Mouse (Mus musculus) heart, postnatal 0 days (tissue): ENCODE results near the gene Cd300lg. TPM values are rescaled to one million over a fixed set of nuclear protein-coding genes. Genes with fewer than 3 reads are reported as not detected.

Source experiments
- ATAC-seq: fragments of 200-750 bp; cut with Nextera tagmentation; 2 replicates; pipeline ENCODE4 v1.8.0; 2017; ENCODE audit warnings: low read depth, moderate number of reproducible peaks, moderate library complexity; ENCODE audit not compliant: insufficient read depth
- DNase-seq: peaks from one replicate; pipeline ENCODE4 v3.0.0-alpha.2; 2016; ENCODE audit warnings: low spot score
- H3K27ac ChIP-seq: fragments of 300-500 bp; sonication (generic); 2 replicates; pipeline ENCODE4 v1.5.1; 2014; ENCODE audit warnings: low read depth, mild to moderate bottlenecking
- H3K27me3 ChIP-seq: fragments of 300-500 bp; sonication (generic); 2 replicates; pipeline ENCODE4 v1.6.1; 2014; ENCODE audit warnings: low read length, mixed read lengths; ENCODE audit not compliant: control insufficient read depth, insufficient read depth
- H3K36me3 ChIP-seq: fragments of 300-500 bp; sonication (generic); replicated peaks from 2 replicates; pipeline ENCODE4 v1.6.1; 2014; ENCODE audit warnings: low read length, mixed read lengths; ENCODE audit not compliant: control insufficient read depth, insufficient read depth
- H3K4me1 ChIP-seq: fragments of 300-500 bp; sonication (generic); 2 replicates; pipeline ENCODE4 v1.6.1; 2014; ENCODE audit warnings: antibody characterized with exemption; ENCODE audit not compliant: control insufficient read depth, insufficient read depth
- H3K4me2 ChIP-seq: fragments of 300-500 bp; sonication (generic); 2 replicates; pipeline ENCODE4 v1.6.1; 2014; ENCODE audit warnings: low read depth, mild to moderate bottlenecking, low read length, moderate library complexity
- H3K4me3 ChIP-seq: fragments of 300-500 bp; sonication (generic); 2 replicates; pipeline ENCODE4 v1.5.1; 2014; ENCODE audit warnings: low read depth, low read length
- H3K9ac ChIP-seq: fragments of 300-500 bp; sonication (generic); replicated peaks from 2 replicates; pipeline ENCODE4 v1.6.1; 2014; ENCODE audit warnings: low read depth, low read length, mixed read lengths
- H3K9me3 ChIP-seq: fragments of 300-500 bp; sonication (generic); replicated peaks from 2 replicates; pipeline ENCODE4 v1.6.1; 2016; ENCODE audit warnings: low read length; ENCODE audit not compliant: control insufficient read depth
- CTCF ChIP-seq: IDR thresholded peaks from 2 replicates; pipeline ENCODE4 v1.5.1; 2016; ENCODE audit warnings: antibody characterized with exemption, control low read depth, low read depth
- EP300 ChIP-seq: IDR thresholded peaks from 2 replicates; pipeline ENCODE4 v1.6.1; 2016; ENCODE audit warnings: antibody characterized with exemption, low read depth
- WGBS: fragments of 180-500 bp; shearing (Covaris S2); extraction: QIAGEN DNeasy Blood & Tissue Kit; methylation state at CpG from one replicate; pipeline ENCODE4 v1.1.7; 2014; 5-methylcytosine and 5-hydroxymethylcytosine counted together
- polyA plus RNA-seq: library from polyadenylated mRNA; unstranded; fragments of >200 nt; fragmentation: Nextera tagmentation; extraction: Ambion mirVana; gene quantifications from 2 replicates; pipeline ENCODE4 v1.2.1, GENCODE M21; 2015
- total RNA-seq: library from RNA; depleted of rRNA; stranded (reverse); fragments of >200 nt; gene quantifications from 2 replicates; pipeline ENCODE4 v1.2.3, GENCODE M21; 2014; ENCODE audit warnings: low replicate concordance

The Cd300lg gene
- total and polyA plus RNA-seq, 2 experiments from 2014 or later, result 24.0 to 79.5 TPM

DNA sequence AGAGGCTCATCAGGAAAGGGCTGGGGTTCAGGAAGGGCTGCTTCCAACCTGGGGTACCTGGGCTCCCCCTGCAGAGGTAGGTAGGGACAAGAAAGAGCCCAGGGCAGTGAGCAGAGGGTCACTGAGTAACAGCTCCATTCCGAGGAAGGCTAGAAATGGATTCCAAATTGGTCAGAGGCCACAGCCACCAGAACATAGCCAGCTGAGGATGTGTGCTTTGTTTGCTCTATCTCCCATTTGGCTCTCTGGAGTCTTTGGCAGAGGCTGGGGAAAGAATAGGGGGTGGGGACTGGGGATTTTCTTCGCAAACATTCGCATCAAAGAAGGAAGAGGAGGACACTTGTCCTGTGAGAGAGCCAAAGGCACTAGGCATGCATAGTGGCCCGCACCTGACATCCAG is 10.6 kb downstream of the Cd300lg start:
- Histone ChIP-seq H3K27me3 (no peaks in the 10 kb centered on the region), H3K9me3 (no peaks in the 10 kb centered on the region), H3K27ac (peak overlapping the region; percentile 91), H3K9ac (no peak overlapping the region), H3K4me1 (no peaks in the 10 kb centered on the region), H3K4me3 (no peak overlapping the region), H3K4me2 (no peak overlapping the region), H3K36me3 (no peaks in the 10 kb centered on the region)
- peak; percentile 45 for DNase-seq
- TF ChIP-seq EP300 (no peak; the same call in 1 of the 2 replicates), CTCF (no peak)
- 39% methylated on average over 4 of the region's 4 CpGs for WGBS
- peak; percentile 49 for ATAC-seq

DNA sequence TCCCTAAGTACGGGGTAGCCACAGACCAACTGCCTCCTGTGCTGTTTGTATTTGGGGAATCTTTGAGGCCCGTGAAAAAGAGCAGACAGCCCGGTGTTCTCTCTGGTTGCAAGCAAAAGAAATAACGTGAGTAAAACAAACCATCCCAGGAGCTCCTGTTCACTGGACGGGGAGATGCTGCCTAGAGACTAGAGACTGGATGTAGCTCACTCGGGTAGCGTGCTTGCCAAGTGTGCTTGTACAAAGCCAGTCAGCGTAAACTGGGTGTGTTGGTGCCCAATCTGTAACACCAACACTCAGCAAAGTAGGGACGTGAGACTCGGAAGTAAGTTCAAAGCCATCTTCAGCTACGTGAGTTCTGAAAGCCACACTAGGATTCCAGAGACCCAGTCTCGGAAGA is 11.4 kb downstream of the Cd300lg start:
- no peak for DNase-seq
- Histone ChIP-seq H3K4me2 (no peak overlapping the region), H3K9ac (no peak overlapping the region), H3K27me3 (no peaks in the 10 kb centered on the region), H3K4me1 (no peaks in the 10 kb centered on the region), H3K9me3 (no peaks in the 10 kb centered on the region), H3K4me3 (no peak overlapping the region), H3K27ac (peak overlapping the region; percentile 91), H3K36me3 (no peaks in the 10 kb centered on the region)
- no peak for ATAC-seq
- WGBS, result 71% methylated on average over 12 of the region's 12 CpGs
- no peak for TF ChIP-seq CTCF
- TF ChIP-seq EP300, result no peak

DNA sequence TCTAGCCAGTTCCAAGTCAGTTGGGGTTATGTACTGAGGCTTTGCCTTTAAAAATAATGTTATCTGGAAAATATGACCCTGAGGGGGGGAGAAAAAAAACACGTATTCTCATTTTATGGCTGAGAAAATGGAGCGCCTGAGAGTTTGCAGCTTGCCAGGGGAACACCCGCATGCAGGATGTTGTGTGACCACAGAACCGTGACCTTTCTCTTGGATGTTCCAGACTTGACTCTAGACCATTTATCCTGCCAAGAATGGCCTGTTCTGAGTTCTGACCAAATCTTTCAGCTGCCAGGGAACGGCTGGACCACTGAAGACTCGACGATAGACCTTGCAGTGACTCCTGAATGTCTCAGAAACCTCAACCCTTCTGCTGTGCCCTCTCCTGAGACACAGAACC is 11.9 kb downstream of the Cd300lg start:
- no peak overlapping the region for H3K9ac ChIP-seq
- H3K27me3 ChIP-seq, result no peaks in the 10 kb centered on the region
- H3K4me1 ChIP-seq, result no peaks in the 10 kb centered on the region
- peak; percentile 50 for DNase-seq
- WGBS, result 54% methylated on average over 7 of the region's 7 CpGs
- no peak for ATAC-seq
- no peak overlapping the region for H3K4me2 ChIP-seq
- no peaks in the 10 kb centered on the region for H3K9me3 ChIP-seq
- TF ChIP-seq EP300 (no peak), CTCF (no peak)
- no peak overlapping the region for H3K4me3 ChIP-seq
- peak overlapping the region; percentile 91 for H3K27ac ChIP-seq
- H3K36me3 ChIP-seq, result no peaks in the 10 kb centered on the region

DNA sequence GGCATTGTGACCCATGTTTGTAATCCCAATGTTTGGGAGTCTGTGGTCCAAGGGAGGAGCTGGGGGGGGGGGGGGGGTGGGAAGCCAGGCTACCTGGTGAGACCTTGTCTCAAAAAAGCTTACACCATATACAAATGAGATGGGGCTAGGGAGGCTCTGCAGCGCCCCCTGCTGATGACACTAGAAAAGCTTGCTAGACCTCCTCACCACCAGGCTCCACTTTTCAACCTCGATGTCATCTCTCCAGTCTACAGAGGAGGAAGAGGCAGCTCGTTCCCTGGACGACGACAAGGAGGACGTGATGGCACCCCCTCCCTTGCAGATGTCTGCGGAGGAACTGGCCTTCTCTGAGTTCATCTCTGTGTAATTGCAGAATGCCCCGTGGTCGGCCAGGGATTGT is 12.5 kb downstream of the Cd300lg start:
- TF ChIP-seq EP300 (no peak), CTCF (peak; percentile 48)
- Histone ChIP-seq H3K36me3 (no peaks in the 10 kb centered on the region), H3K27ac (0 out of 2 replicates have a peak overlapping the region, but pooled peaks have one; percentile 91), H3K4me3 (no peak overlapping the region), H3K9me3 (no peaks in the 10 kb centered on the region), H3K27me3 (no peaks in the 10 kb centered on the region), H3K4me2 (no peak overlapping the region), H3K4me1 (no peaks in the 10 kb centered on the region), H3K9ac (no peak overlapping the region)
- ATAC-seq (no peak), DNase-seq (peak; percentile 30)
- WGBS, result 26% methylated on average over 9 of the region's 9 CpGs

DNA sequence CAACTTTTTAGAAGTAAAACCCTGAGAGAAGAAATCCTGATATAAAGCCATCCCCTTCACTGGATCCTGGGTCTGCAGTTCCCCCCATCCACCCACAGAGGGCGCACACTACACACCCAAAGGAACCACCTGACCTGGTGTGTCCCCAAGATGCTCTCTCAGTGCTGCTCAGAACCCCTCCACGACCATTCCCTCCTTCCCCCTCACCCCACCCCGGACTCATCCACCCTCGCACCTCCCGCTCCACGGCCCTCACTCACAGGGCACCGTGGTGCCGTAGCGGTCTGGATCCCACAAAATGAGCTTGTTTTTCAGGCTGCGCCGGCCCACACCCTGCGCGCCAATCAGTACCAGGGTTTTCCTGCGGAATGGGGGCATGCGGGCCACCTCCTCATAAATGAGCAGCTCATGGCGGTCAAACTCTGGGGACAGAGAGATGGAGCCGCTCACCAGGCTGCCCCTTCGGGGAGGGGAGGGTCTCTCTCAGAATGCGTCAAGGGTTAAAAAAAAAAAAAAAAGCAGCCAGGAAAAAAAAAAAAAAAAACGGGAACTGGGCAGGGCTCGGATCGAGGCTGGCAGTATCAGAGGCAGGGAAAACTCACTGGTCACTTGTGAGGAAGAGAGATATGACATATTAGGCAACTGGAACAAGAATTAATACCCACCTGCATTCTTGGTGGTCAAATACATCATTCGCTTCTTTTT is 20.1 kb downstream of the Cd300lg start:
- no peak overlapping the region for H3K9ac ChIP-seq
- TF ChIP-seq EP300 (no peak), CTCF (peak; percentile 93)
- H3K9me3 ChIP-seq, result no peaks in the 10 kb centered on the region
- no peaks in the 10 kb centered on the region; the same call in 1 of the 2 replicates for H3K36me3 ChIP-seq
- peak overlapping the region; percentile 57 for H3K4me2 ChIP-seq
- WGBS, result 9% methylated on average over 23 of the region's 23 CpGs
- ATAC-seq (peak; percentile 72), DNase-seq (peak; percentile 65)
- H3K4me3 ChIP-seq, result 0 out of 2 replicates have a peak overlapping the region, but pooled peaks have one; percentile 24
- H3K4me1 ChIP-seq, result no peaks in the 10 kb centered on the region
- no peak overlapping the region for H3K27ac ChIP-seq
- H3K27me3 ChIP-seq, result no peaks in the 10 kb centered on the region
